Mouse (Mus musculus): ENCODE results near the gene Rccd1. TPM values are rescaled to one million over a fixed set of nuclear protein-coding genes. Genes with fewer than 3 reads are reported as not detected.
A peak's percentile ranks its signal among the peaks of the same experiment; 100 is the strongest.

Rccd1 gene
- total RNA-seq, 1 experiment from 2014 or later = 11.0 TPM

DNA sequence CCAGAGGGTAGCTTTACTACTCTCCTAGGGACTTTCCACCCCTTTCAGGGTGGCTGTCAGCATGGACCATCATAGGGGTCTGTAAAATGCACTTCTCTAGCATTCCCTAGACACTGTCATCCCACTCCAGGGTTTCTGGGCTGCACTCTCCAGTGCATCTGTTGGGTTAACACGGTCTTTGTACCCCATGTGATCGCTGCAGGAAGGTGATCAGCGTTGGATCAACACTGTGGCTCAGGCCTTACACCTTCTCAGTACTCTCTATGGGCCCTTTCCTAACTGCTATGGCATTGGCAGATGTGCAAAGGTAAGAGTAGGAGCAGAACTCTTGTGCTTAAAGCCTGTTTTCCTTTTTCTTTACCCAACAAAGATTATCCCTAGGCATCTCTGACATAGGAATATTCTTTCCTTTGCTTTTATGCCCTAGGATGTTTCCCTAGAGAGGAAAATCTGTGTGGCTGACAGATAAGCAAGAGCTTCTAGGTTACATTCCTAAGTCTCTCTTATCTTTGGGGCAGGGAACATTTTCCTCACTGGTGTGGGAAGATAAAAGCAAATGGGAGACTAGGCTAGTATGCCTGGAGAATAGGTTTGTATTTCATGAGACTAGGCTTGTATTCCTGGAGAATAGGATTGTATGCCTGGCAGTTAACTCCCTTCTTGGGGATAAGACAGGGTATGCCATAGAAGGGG, 40.9 kb downstream of the Rccd1 start:
- no peak for ATAC-seq (replicated peaks in 1 of 2; ENCODE audit: insufficient read depth in 1 of 2, low FRiP score in 2 of 2, low TSS enrichment in 1 of 2, low read depth in 1 of 2, poor library complexity in 2 of 2, severe bottlenecking in 2 of 2)

GRCm38 (mm10) chr7:80281646-80282045, 42.6 kb downstream of the Rccd1 start:
- no peak for ATAC-seq (replicated peaks in 1 of 2; ENCODE audit: insufficient read depth in 1 of 2, low FRiP score in 2 of 2, low TSS enrichment in 1 of 2, low read depth in 1 of 2, poor library complexity in 2 of 2, severe bottlenecking in 2 of 2)

DNA sequence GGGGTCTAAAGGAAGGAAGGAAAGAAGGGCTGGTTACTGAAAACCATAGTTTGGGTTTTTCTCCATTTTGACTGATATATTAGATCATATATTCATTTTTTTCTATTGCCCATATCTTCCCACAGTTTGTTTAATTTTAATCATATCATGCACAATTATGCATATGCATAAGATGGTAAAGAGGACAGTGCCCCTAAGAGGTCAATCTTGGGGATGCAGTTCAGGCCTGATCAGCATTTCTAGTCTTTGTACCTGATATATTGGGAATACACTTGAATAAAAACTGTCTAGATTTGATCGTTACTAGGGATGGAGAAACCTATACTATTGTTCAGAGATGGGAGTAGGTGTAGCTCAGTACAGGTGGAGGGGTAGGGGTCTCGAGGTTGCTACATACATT, 43.3 kb downstream of the Rccd1 start:
- no peak for ATAC-seq (replicated peaks in 1 of 2; ENCODE audit: insufficient read depth in 1 of 2, low FRiP score in 2 of 2, low TSS enrichment in 1 of 2, low read depth in 1 of 2, poor library complexity in 2 of 2, severe bottlenecking in 2 of 2)

- no peak for ATAC-seq (replicated peaks in 1 of 2; ENCODE audit: insufficient read depth in 1 of 2, low FRiP score in 2 of 2, low TSS enrichment in 1 of 2, low read depth in 1 of 2, poor library complexity in 2 of 2, severe bottlenecking in 2 of 2)
Measured at GRCm38 (mm10) chr7:80280032-80280431, 44.2 kb downstream of the Rccd1 start.

DNA sequence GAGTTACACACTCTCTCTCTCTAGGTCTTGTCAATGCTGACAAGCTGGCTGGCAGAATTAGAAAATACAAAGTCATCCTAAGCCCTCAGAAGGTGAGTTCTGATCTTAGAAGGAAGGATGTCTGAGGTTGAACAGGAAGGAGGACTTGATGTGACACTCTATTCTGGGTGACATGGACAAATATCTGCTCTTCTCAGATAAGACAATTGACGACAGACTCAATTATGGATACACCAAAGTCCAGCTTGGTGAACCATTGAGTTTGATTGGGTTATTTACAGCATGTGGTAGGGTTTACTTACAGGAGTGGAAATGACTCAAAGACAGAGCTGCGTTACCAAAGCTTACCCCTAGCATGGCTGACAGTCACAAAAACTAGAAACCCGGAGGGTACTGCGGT, 47.9 kb downstream of the Rccd1 start:
- no peak for ATAC-seq (replicated peaks in 1 of 2; ENCODE audit: insufficient read depth in 1 of 2, low FRiP score in 2 of 2, low TSS enrichment in 1 of 2, low read depth in 1 of 2, poor library complexity in 2 of 2, severe bottlenecking in 2 of 2)

DNA sequence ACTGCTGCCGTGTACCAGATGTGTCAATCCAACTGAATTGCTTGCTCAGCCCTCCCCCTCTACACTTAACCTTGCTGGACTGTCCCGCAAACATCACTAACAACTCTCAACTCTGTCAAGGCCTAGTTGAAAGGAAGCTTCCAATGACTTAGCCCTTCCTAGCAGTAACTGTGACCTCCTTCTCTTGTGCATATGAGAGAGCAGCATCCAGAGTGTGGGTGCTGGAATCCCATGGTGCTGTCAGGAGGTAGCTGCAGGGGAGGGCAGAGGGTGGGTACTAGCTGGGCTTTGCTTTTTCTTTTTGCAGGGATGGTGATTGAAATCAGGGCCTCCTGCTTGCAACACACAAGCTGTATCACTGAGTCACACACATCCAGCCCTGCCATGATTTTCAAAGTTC, 50.8 kb downstream of the Rccd1 start:
- no peak for ATAC-seq (replicated peaks in 1 of 2; ENCODE audit: insufficient read depth in 1 of 2, low FRiP score in 2 of 2, low TSS enrichment in 1 of 2, low read depth in 1 of 2, poor library complexity in 2 of 2, severe bottlenecking in 2 of 2)

DNA sequence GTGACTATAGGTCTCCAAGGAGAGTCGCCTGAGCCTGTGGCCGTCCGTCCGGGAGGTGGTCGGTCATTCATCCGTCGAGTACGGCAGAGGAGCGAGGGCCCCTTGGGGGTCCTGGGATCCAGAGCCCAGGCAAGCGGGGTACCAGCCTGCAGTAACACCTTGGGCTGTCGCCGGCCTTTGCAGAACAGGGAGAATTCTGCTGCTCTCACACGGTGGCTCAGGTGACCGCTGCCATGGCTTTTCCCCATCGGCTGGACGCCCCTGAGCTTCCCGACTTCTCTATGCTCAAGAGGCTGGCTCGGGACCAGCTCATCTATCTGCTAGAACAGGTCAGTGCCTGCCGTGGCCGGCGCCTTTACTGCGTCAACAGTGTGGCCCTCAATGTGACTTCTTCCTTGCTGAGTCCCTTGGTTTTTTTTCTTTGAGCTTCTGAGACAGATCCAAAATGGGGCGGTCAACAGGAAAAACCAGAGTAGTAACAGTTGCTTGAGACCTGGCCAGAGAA, 54.5 kb downstream of the Rccd1 start:
- ATAC-seq (replicated peaks in 1 of 2; ENCODE audit: insufficient read depth in 1 of 2, low FRiP score in 2 of 2, low TSS enrichment in 1 of 2, low read depth in 1 of 2, poor library complexity in 2 of 2, severe bottlenecking in 2 of 2) = peak in 1 of 2 experiments; percentile 23; a peak in 2 of 4 replicates

GRCm38 (mm10) chr7:80268897-80269750, 55.1 kb downstream of the Rccd1 start, which contains the start of gene Vps33b:
Vps33b (plus strand) TSS chr7:80269649.
- ATAC-seq (replicated peaks in 1 of 2; ENCODE audit: insufficient read depth in 1 of 2, low FRiP score in 2 of 2, low TSS enrichment in 1 of 2, low read depth in 1 of 2, poor library complexity in 2 of 2, severe bottlenecking in 2 of 2) = peak; percentile 87 to 89

DNA sequence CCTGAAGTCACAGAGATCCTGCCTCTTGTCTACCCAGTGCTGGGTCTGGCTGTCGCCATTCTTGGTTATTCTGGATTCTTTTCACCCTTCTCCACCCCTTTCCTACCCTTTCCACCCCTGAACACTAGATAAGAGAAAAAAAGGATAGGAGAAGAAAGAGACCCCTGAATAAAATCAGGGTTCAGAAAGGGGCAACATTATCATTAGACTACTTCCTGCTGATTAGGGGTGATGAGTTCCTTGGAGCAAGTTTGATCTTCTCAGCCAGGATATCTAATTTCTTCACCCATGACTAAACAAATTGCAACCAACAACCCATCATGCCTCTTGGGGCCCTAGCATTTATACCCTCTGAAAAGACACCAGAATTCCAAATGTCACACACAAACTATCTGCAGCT, 56.5 kb downstream of the Rccd1 start:
- no peak for ATAC-seq (replicated peaks in 1 of 2; ENCODE audit: insufficient read depth in 1 of 2, low FRiP score in 2 of 2, low TSS enrichment in 1 of 2, low read depth in 1 of 2, poor library complexity in 2 of 2, severe bottlenecking in 2 of 2)

- no peak for ATAC-seq (replicated peaks in 1 of 2; ENCODE audit: insufficient read depth in 1 of 2, low FRiP score in 2 of 2, low TSS enrichment in 1 of 2, low read depth in 1 of 2, poor library complexity in 2 of 2, severe bottlenecking in 2 of 2)
Measured at GRCm38 (mm10) chr7:80264606-80265005, 59.6 kb downstream of the Rccd1 start.

GRCm38 (mm10) chr7:80261372-80261990, 62.8 kb downstream of the Rccd1 start:
- ATAC-seq (replicated peaks in 1 of 2; ENCODE audit: insufficient read depth in 1 of 2, low FRiP score in 2 of 2, low TSS enrichment in 1 of 2, low read depth in 1 of 2, poor library complexity in 2 of 2, severe bottlenecking in 2 of 2) = peak in 1 of 2 experiments; percentile 30; a peak in 2 of 4 replicates

DNA sequence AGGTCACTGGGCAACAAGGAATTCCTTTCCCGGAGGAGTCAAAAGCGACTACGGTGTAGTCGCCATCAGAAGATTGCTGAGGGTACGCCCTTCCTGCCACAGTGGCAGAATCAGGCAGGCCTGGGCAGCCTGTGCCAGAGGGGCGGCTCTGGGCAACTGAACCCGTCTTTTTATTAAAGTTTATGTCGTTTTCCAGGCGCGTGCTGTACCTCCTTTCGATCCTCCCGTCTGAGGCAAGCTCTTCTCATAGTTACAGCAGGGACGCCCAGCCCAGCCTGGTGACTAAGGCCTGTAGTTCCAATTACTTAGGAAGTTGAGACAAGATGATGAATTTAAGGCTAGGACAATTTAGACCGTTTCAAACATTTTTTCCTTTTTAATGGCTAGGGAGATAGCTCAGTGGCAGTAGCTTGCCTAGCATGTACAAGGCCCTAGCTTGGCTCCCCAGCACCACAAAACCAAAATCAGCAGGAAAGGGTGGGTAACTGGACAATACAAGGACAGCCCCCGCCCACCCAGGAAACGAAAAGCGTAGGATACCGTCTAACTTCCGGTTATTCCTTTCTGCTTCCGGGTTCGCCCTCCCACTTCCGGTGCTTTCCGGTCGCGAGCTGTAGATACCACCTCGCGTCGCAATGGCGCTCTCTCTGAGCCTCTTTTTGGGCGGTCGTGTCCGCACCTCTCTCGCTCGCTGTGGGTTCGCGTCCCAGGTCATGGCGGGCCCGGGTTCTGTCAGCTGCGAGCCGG, 63.5 kb downstream of the Rccd1 start, which contains the start of gene Ngrn:
TSS of gene Ngrn (plus strand) at position 591 of the 747 bp plus-strand sequence.
- peak; percentile 63 to 85 for ATAC-seq (replicated peaks in 1 of 2; ENCODE audit: insufficient read depth in 1 of 2, low FRiP score in 2 of 2, low TSS enrichment in 1 of 2, low read depth in 1 of 2, poor library complexity in 2 of 2, severe bottlenecking in 2 of 2)

- ATAC-seq (replicated peaks in 1 of 2; ENCODE audit: insufficient read depth in 1 of 2, low FRiP score in 2 of 2, low TSS enrichment in 1 of 2, low read depth in 1 of 2, poor library complexity in 2 of 2, severe bottlenecking in 2 of 2) = no peak
Measured at GRCm38 (mm10) chr7:80257706-80258105, 66.5 kb downstream of the Rccd1 start.

GRCm38 (mm10) chr7:80255981-80256380, 68.3 kb downstream of the Rccd1 start:
- ATAC-seq (replicated peaks in 1 of 2; ENCODE audit: insufficient read depth in 1 of 2, low FRiP score in 2 of 2, low TSS enrichment in 1 of 2, low read depth in 1 of 2, poor library complexity in 2 of 2, severe bottlenecking in 2 of 2) = no peak

GRCm38 (mm10) chr7:80252886-80253285, 71.4 kb downstream of the Rccd1 start:
- no peak for ATAC-seq (replicated peaks in 1 of 2; ENCODE audit: insufficient read depth in 1 of 2, low FRiP score in 2 of 2, low TSS enrichment in 1 of 2, low read depth in 1 of 2, poor library complexity in 2 of 2, severe bottlenecking in 2 of 2)

- no peak for ATAC-seq (replicated peaks in 1 of 2; ENCODE audit: insufficient read depth in 1 of 2, low FRiP score in 2 of 2, low TSS enrichment in 1 of 2, low read depth in 1 of 2, poor library complexity in 2 of 2, severe bottlenecking in 2 of 2)
Measured at GRCm38 (mm10) chr7:80252437-80252836, 71.8 kb downstream of the Rccd1 start.

- peak in 1 of 2 experiments; percentile 33; a peak in 2 of 4 replicates for ATAC-seq (replicated peaks in 1 of 2; ENCODE audit: insufficient read depth in 1 of 2, low FRiP score in 2 of 2, low TSS enrichment in 1 of 2, low read depth in 1 of 2, poor library complexity in 2 of 2, severe bottlenecking in 2 of 2)
Measured at GRCm38 (mm10) chr7:80246859-80247258, 77.4 kb downstream of the Rccd1 start.
